Mouse (Mus musculus) ES-Bruce4 (cell line): ENCODE data around the gene Inpp4a.

ENCODE experiments used
- EP300 ChIP-seq: IDR thresholded peaks from 2 replicates; pipeline ENCODE4 v1.6.1; 2011; ENCODE audit warnings: low read depth, low read length; ENCODE audit not compliant: insufficient read depth
- POLR2A ChIP-seq: IDR thresholded peaks from one replicate; pipeline ENCODE4 v1.8.1; 2011; ENCODE audit warnings: low read length; ENCODE audit not compliant: insufficient read depth

- TF ChIP-seq POLR2A, result no peak
- no peak for TF ChIP-seq EP300
Measured at GRCm38 (mm10) chr1:37448361-37449095, 148.9 kb downstream of the Inpp4a start.
